Mouse (Mus musculus): ENCODE measurements around the gene Tns1. TPM values are rescaled to one million over a fixed set of nuclear protein-coding genes. Genes with fewer than 3 reads are reported as not detected.
A peak's percentile ranks its signal among the peaks of the same experiment; 100 is the strongest.

The Tns1 gene
- polyA plus RNA-seq, 1 experiment = 117 TPM

GRCm38 (mm10) chr1:74156381-74156910 lies 32.2 kb upstream of the Tns1 start:
- Histone ChIP-seq H3K4me3 (ENCODE audit: control insufficient read depth, insufficient read depth, low read length) (no peak overlapping the region), H3K27ac (ENCODE audit: control insufficient read depth, insufficient read depth, low read length) (no peak overlapping the region), H3K4me1 (replicated peaks; ENCODE audit: control insufficient read depth, insufficient read depth, low read length) (no peaks in the 10 kb centered on the region), H3K27me3 (ENCODE audit: control insufficient read depth, insufficient read depth, low read length) (no peaks in the 10 kb centered on the region), H3K36me3 (ENCODE audit: control insufficient read depth, insufficient read depth, low read length) (no peaks in the 10 kb centered on the region)
- TF ChIP-seq POLR2A (IDR thresholded peaks at IDR 0.05; ENCODE audit: control insufficient read depth, extremely low read depth, insufficient read depth, low read length, poor library complexity) = no peak
- TF ChIP-seq CTCF (IDR thresholded peaks at IDR 0.05; ENCODE audit: borderline replicate concordance, control insufficient read depth, extremely low read depth, insufficient read depth, low read length, poor library complexity) = no peak
- DNase-seq = no peak
- 68% methylated on average over 14 of the region's 14 CpGs for WGBS

GRCm38 (mm10) chr1:74155435-74156012 lies 31.3 kb upstream of the Tns1 start:
- H3K36me3 ChIP-seq (ENCODE audit: control insufficient read depth, insufficient read depth, low read length) = no peaks in the 10 kb centered on the region
- H3K27me3 ChIP-seq (ENCODE audit: control insufficient read depth, insufficient read depth, low read length) = no peaks in the 10 kb centered on the region
- DNase-seq = no peak
- no peaks in the 10 kb centered on the region for H3K4me1 ChIP-seq (replicated peaks; ENCODE audit: control insufficient read depth, insufficient read depth, low read length)
- H3K27ac ChIP-seq (ENCODE audit: control insufficient read depth, insufficient read depth, low read length) = no peak overlapping the region
- TF ChIP-seq POLR2A (IDR thresholded peaks at IDR 0.05; ENCODE audit: control insufficient read depth, extremely low read depth, insufficient read depth, low read length, poor library complexity) (no peak), CTCF (IDR thresholded peaks at IDR 0.05; ENCODE audit: borderline replicate concordance, control insufficient read depth, extremely low read depth, insufficient read depth, low read length, poor library complexity) (no peak)
- 45% methylated on average over 6 of the region's 6 CpGs for WGBS
- H3K4me3 ChIP-seq (ENCODE audit: control insufficient read depth, insufficient read depth, low read length) = no peak overlapping the region

- peak; percentile 18 for DNase-seq
- H3K27me3 ChIP-seq (ENCODE audit: control insufficient read depth, insufficient read depth, low read length) = no peaks in the 10 kb centered on the region
- no peaks in the 10 kb centered on the region for H3K36me3 ChIP-seq (ENCODE audit: control insufficient read depth, insufficient read depth, low read length)
- no peak within 1 kb of the TSS for H3K27ac ChIP-seq (ENCODE audit: control insufficient read depth, insufficient read depth, low read length)
- TF ChIP-seq POLR2A (IDR thresholded peaks at IDR 0.05; ENCODE audit: control insufficient read depth, extremely low read depth, insufficient read depth, low read length, poor library complexity) (no peak), CTCF (IDR thresholded peaks at IDR 0.05; ENCODE audit: borderline replicate concordance, control insufficient read depth, extremely low read depth, insufficient read depth, low read length, poor library complexity) (no peak)
- 58% methylated on average over 8 of the region's 8 CpGs for WGBS
- no peak within 1 kb of the TSS for H3K4me3 ChIP-seq (ENCODE audit: control insufficient read depth, insufficient read depth, low read length)
- no peaks in the 10 kb centered on the region for H3K4me1 ChIP-seq (replicated peaks; ENCODE audit: control insufficient read depth, insufficient read depth, low read length)
These were observed 29.4 kb upstream of the Tns1 start, which contains the start of gene Cxcr2 for GRCm38 (mm10) chr1:74153461-74154184. Gene Cxcr2, plus strand, starts transcription at chr1:74153989.

- Histone ChIP-seq H3K36me3 (ENCODE audit: control insufficient read depth, insufficient read depth, low read length) (no peaks in the 10 kb centered on the region), H3K27ac (ENCODE audit: control insufficient read depth, insufficient read depth, low read length) (no peak overlapping the region), H3K4me3 (ENCODE audit: control insufficient read depth, insufficient read depth, low read length) (no peak overlapping the region), H3K4me1 (replicated peaks; ENCODE audit: control insufficient read depth, insufficient read depth, low read length) (peaks cover 6% of the 10 kb centered on the region), H3K27me3 (ENCODE audit: control insufficient read depth, insufficient read depth, low read length) (no peaks in the 10 kb centered on the region)
- DNase-seq = no peak
- 60% methylated on average over 3 of the region's 3 CpGs for WGBS
- no peak for TF ChIP-seq CTCF (IDR thresholded peaks at IDR 0.05; ENCODE audit: borderline replicate concordance, control insufficient read depth, extremely low read depth, insufficient read depth, low read length, poor library complexity)
- no peak for TF ChIP-seq POLR2A (IDR thresholded peaks at IDR 0.05; ENCODE audit: control insufficient read depth, extremely low read depth, insufficient read depth, low read length, poor library complexity)
These were observed 26.8 kb upstream of the Tns1 start for GRCm38 (mm10) chr1:74151091-74151490.

GRCm38 (mm10) chr1:74150101-74150500 lies 25.9 kb upstream of the Tns1 start:
- Histone ChIP-seq H3K4me3 (ENCODE audit: control insufficient read depth, insufficient read depth, low read length) (no peak overlapping the region), H3K36me3 (ENCODE audit: control insufficient read depth, insufficient read depth, low read length) (no peaks in the 10 kb centered on the region), H3K27me3 (ENCODE audit: control insufficient read depth, insufficient read depth, low read length) (no peaks in the 10 kb centered on the region), H3K27ac (ENCODE audit: control insufficient read depth, insufficient read depth, low read length) (no peak overlapping the region), H3K4me1 (replicated peaks; ENCODE audit: control insufficient read depth, insufficient read depth, low read length) (peaks cover 6% of the 10 kb centered on the region)
- TF ChIP-seq POLR2A (IDR thresholded peaks at IDR 0.05; ENCODE audit: control insufficient read depth, extremely low read depth, insufficient read depth, low read length, poor library complexity) (no peak), CTCF (IDR thresholded peaks at IDR 0.05; ENCODE audit: borderline replicate concordance, control insufficient read depth, extremely low read depth, insufficient read depth, low read length, poor library complexity) (no peak)
- no peak for DNase-seq
- 91% methylated on average over 3 of the region's 3 CpGs for WGBS

- H3K4me1 ChIP-seq (replicated peaks; ENCODE audit: control insufficient read depth, insufficient read depth, low read length) = peaks cover 6% of the 10 kb centered on the region
- WGBS = 88% methylated on average over 6 of the region's 6 CpGs
- H3K27me3 ChIP-seq (ENCODE audit: control insufficient read depth, insufficient read depth, low read length) = no peaks in the 10 kb centered on the region
- no peaks in the 10 kb centered on the region for H3K36me3 ChIP-seq (ENCODE audit: control insufficient read depth, insufficient read depth, low read length)
- no peak for DNase-seq
- H3K27ac ChIP-seq (ENCODE audit: control insufficient read depth, insufficient read depth, low read length) = no peak overlapping the region
- no peak for TF ChIP-seq POLR2A (IDR thresholded peaks at IDR 0.05; ENCODE audit: control insufficient read depth, extremely low read depth, insufficient read depth, low read length, poor library complexity)
- TF ChIP-seq CTCF (IDR thresholded peaks at IDR 0.05; ENCODE audit: borderline replicate concordance, control insufficient read depth, extremely low read depth, insufficient read depth, low read length, poor library complexity) = no peak
- H3K4me3 ChIP-seq (ENCODE audit: control insufficient read depth, insufficient read depth, low read length) = no peak overlapping the region
These were observed 25.0 kb upstream of the Tns1 start for GRCm38 (mm10) chr1:74149106-74149885.
